Mouse (Mus musculus): ENCODE results near the gene Sorbs1.

- no peak for TF ChIP-seq EP300 (IDR thresholded peaks at IDR 0.05; ENCODE audit: low read depth)
- no peak for TF ChIP-seq CTCF (IDR thresholded peaks at IDR 0.05; ENCODE audit: low read depth)
Observed at GRCm38 (mm10) chr19:40410511-40410910, 103.1 kb downstream of the Sorbs1 start.
